Mouse (Mus musculus) hindbrain, postnatal 0 days (tissue): ENCODE results near the gene Angptl4. TPM values are rescaled to one million over a fixed set of nuclear protein-coding genes. Genes with fewer than 3 reads are reported as not detected.
A peak's percentile ranks its signal among the peaks of the same experiment; 100 is the strongest.

Experiments used
- ATAC-seq: fragments of 200-750 bp; cut with Nextera tagmentation; 2 replicates; pipeline ENCODE4 v1.8.0; 2017; ENCODE audit warnings: mild to moderate bottlenecking, moderate TSS enrichment, moderate library complexity
- DNase-seq: peaks from one replicate; pipeline ENCODE4 v3.0.0-alpha.2; 2015; ENCODE audit warnings: low spot score
- H3K27ac ChIP-seq: fragments of 300-500 bp; sonication (generic); 2 replicates; pipeline ENCODE4 v1.5.1; 2014; ENCODE audit warnings: mild to moderate bottlenecking
- H3K27me3 ChIP-seq: fragments of 300-500 bp; sonication (generic); 2 replicates; pipeline ENCODE4 v1.6.1; 2014; ENCODE audit warnings: low read length, mixed read lengths; ENCODE audit not compliant: insufficient read depth
- H3K36me3 ChIP-seq: fragments of 300-500 bp; sonication (generic); 2 replicates; pipeline ENCODE4 v1.6.1; 2014; ENCODE audit warnings: low read length, mixed read lengths; ENCODE audit not compliant: insufficient read depth
- H3K4me1 ChIP-seq: fragments of 300-500 bp; sonication (generic); 2 replicates; pipeline ENCODE4 v1.6.1; 2014; ENCODE audit warnings: antibody characterized with exemption, low read length, mixed read lengths; ENCODE audit not compliant: insufficient read depth
- H3K4me2 ChIP-seq: fragments of 300-500 bp; sonication (generic); 2 replicates; pipeline ENCODE4 v1.6.1; 2014; ENCODE audit warnings: low read depth, mild to moderate bottlenecking, low read length, moderate library complexity, mixed read lengths
- H3K4me3 ChIP-seq: fragments of 300-500 bp; sonication (generic); 2 replicates; pipeline ENCODE4 v1.5.1; 2014; ENCODE audit warnings: low read length
- H3K9ac ChIP-seq: fragments of 300-500 bp; sonication (generic); replicated peaks from 2 replicates; pipeline ENCODE4 v1.6.1; 2014; ENCODE audit warnings: mild to moderate bottlenecking, low read length, moderate library complexity, mixed read lengths
- H3K9me3 ChIP-seq: fragments of 300-500 bp; sonication (generic); 2 replicates; pipeline ENCODE4 v1.6.1; 2016; ENCODE audit warnings: low read length, mixed read lengths
- CTCF ChIP-seq: IDR thresholded peaks from 2 replicates; pipeline ENCODE4 v1.5.1; 2016; ENCODE audit warnings: antibody characterized with exemption, control low read depth, low read depth
- WGBS: fragments of 180-500 bp; shearing (Covaris S2); extraction: QIAGEN DNeasy Blood & Tissue Kit; methylation state at CpG from one replicate; pipeline ENCODE4 v1.1.7; 2014; 5-methylcytosine and 5-hydroxymethylcytosine counted together
- polyA plus RNA-seq: library from polyadenylated mRNA; unstranded; fragments of >200 nt; fragmentation: Nextera tagmentation; extraction: Ambion mirVana; gene quantifications from 2 replicates; pipeline ENCODE4 v1.2.1, GENCODE M21; 2015
- total RNA-seq: library from RNA; depleted of rRNA; stranded (reverse); fragments of >200 nt; gene quantifications from 2 replicates; pipeline ENCODE4 v1.2.3, GENCODE M21; 2014

The Angptl4 gene
- total and polyA plus RNA-seq, 2 experiments from 2014 or later = 24.7 to 31.9 TPM

DNA sequence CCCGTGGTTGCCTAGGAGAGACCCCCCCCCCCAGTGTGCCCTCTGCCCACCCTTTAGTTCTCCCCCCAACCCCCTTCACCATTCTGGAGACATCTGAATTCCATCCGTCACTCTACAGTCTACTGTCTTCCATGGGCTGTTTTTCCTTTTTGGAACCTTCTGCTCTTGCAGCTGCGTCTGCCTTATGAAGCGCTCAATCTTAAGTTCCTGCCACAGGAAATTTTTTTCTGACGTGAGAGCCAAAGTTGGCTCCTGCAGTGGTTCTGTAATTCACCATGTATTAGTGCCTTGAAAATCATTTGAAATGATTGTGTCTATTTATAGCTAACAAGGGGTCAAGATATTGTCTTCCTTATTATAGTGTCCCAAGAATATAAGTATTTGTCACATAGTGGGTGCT lies 35.0 kb upstream of the Angptl4 start:
- Histone ChIP-seq H3K9me3 (no peaks in the 10 kb centered on the region), H3K27me3 (no peaks in the 10 kb centered on the region), H3K36me3 (peaks cover 14% of the 10 kb centered on the region; the same call in 1 of the 2 replicates), H3K4me1 (peaks cover 10% of the 10 kb centered on the region), H3K27ac (peak overlapping the region; percentile 91), H3K4me2 (peak overlapping the region; percentile 90), H3K9ac (peak overlapping the region; percentile 79), H3K4me3 (peak overlapping the region; percentile 55; the same call in 1 of the 2 replicates)
- no peak for DNase-seq
- no peak for ATAC-seq
- TF ChIP-seq CTCF = no peak
- 53% methylated on average over 5 of the region's 5 CpGs for whole genome bisulfite sequencing

DNA sequence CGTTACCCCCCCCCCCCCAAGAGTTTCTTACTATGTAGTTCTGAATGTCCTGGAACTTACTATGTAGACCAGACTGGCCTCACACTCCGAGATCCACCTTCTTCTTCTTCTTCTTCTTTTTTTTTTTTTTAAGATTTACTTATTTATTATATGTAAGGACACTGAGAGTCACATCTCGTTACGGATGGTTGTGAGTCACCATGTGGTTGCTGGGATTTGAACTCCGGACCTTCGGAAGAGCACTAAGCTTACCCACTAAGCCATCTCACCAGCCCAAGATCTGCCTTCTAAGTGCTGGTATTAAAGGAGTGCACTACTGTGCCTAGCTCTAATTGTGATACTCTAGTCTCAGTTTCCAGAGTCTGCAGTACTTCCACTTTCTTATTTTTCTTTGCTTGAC lies 33.8 kb upstream of the Angptl4 start:
- Histone ChIP-seq H3K4me3 (no peak overlapping the region), H3K9me3 (no peaks in the 10 kb centered on the region), H3K27me3 (no peaks in the 10 kb centered on the region), H3K9ac (no peak overlapping the region), H3K4me1 (peaks cover 10% of the 10 kb centered on the region), H3K4me2 (no peak overlapping the region), H3K36me3 (peaks cover 2% of the 10 kb centered on the region; the same call in 1 of the 2 replicates), H3K27ac (no peak overlapping the region)
- TF ChIP-seq CTCF = no peak
- DNase-seq = no peak
- ATAC-seq = no peak
- WGBS = 92% methylated on average over 6 of the region's 6 CpGs

DNA sequence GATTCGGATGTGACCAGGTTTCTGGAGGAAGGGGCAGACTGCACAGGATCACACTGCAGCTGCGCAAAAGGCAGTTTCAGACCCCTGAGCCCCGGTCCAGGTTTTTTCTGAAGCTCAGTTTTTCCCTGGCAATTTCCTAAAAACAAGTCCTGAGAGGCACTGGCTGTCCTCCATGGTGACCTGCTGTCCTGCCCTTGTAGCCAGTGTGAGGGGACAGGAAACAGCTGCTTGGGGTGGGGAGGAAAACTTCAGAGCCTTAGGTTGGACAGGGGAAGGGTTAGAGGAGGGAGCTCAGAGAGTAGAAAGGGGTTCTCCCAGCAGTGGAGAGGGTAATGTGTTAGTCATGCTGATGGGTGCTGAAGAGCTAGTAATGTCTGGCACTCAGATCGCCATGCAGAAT lies 31.4 kb upstream of the Angptl4 start:
- DNase-seq = no peak
- Histone ChIP-seq H3K27me3 (no peaks in the 10 kb centered on the region), H3K4me1 (peaks cover 3% of the 10 kb centered on the region), H3K9ac (no peak overlapping the region), H3K9me3 (no peaks in the 10 kb centered on the region), H3K36me3 (no peaks in the 10 kb centered on the region), H3K4me3 (no peak overlapping the region), H3K27ac (no peak overlapping the region; the same call in 1 of the 2 replicates), H3K4me2 (no peak overlapping the region)
- 69% methylated on average over 4 of the region's 4 CpGs for WGBS
- TF ChIP-seq CTCF = no peak
- no peak for ATAC-seq

DNA sequence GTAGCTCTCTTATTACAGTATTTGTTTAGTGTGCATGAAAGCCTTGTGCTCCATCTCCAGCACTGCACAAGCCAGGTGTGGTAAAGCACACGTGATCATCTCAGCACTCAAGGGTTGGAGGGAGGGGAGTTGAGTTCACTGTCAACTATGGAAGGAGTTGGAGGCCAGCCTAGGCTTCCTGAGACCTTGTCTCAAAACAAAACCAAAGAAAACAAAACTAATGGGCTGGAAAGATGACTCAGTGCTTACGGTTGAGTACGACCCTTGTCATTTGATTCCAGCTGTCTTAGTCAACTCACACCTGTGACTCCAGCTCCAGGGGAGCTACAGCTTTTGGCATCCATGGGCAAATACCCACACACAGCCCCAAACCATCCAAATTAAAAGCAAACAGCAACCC lies 30.8 kb upstream of the Angptl4 start:
- no peak for TF ChIP-seq CTCF
- Histone ChIP-seq H3K4me1 (no peaks in the 10 kb centered on the region), H3K4me3 (no peak overlapping the region), H3K27ac (no peak overlapping the region; the same call in 1 of the 2 replicates), H3K9me3 (no peaks in the 10 kb centered on the region), H3K27me3 (no peaks in the 10 kb centered on the region), H3K4me2 (no peak overlapping the region), H3K36me3 (no peaks in the 10 kb centered on the region), H3K9ac (no peak overlapping the region)
- WGBS = 57% methylated on average over 3 of the region's 3 CpGs
- DNase-seq (no peak), ATAC-seq (no peak)

DNA sequence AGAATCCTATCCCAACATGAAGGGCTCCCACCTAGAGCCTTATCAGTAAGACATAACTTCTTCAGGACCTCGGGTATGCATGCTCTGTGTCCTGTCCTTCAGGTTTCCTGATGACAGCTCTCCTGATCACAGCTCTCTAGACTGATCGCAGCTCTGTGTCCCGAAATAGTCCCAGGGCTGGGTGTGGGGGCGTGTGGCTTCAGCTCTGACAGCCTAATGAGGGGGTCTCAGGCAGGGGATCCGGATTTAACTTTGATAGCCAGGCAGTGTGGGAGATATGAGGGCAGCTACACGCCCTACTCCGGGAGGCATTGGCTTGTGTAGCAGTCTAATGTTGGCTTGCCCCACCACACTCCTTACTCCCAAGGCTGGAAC lies 29.5 kb upstream of the Angptl4 start:
- H3K9me3 ChIP-seq = no peaks in the 10 kb centered on the region
- DNase-seq = no peak
- H3K36me3 ChIP-seq = no peaks in the 10 kb centered on the region
- H3K4me2 ChIP-seq = peak overlapping the region; percentile 90
- no peak for TF ChIP-seq CTCF
- no peaks in the 10 kb centered on the region for H3K4me1 ChIP-seq
- ATAC-seq = no peak
- H3K27me3 ChIP-seq = no peaks in the 10 kb centered on the region
- peak overlapping the region; percentile 50; the same call in 1 of the 2 replicates for H3K9ac ChIP-seq
- H3K27ac ChIP-seq = peak overlapping the region; percentile 26; the same call in 1 of the 2 replicates
- peak overlapping the region; percentile 53 for H3K4me3 ChIP-seq
- 30% methylated on average over 7 of the region's 7 CpGs for WGBS

DNA sequence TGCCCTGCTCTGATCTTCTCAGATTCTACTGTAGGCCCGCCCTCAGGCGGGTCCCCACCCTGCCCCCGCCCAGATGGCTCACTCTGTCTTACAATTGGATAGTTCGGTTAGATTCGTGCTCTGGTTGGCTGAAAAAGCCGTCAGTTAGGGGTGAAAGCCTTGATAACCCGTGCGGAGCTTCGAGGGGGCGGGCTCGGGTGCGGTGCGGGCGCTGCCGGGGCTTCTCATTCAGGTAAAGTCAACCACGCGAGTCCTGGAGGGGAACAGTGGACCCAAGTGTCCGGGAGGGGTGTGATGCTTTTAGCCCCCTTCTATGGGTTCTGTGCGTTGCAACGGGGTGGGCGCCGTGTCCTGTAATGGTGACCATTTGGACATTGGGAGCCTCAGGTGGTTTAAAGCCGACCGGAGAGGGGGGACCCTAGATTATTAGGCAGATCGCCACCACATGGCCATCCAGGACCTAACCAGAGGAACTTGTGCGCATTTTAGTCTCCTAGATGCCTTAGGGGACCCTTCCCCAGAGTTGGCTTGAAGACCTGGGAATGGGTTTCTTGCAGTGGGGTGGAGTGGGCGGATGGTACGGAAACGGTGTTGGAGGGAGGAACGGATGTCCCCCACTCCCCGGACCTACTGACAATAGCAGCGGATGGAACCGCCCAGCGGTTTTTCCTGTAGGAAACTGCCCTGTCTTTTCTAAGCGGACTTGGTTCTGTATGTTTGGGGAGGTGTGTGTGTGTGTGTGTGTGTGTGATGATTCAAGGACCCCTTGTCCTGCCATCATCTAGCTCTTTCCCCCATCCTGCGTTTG lies 28.9 kb upstream of the Angptl4 start, which contains the start of gene Kank3:
Gene Kank3 (plus strand): TSS at position 186 of the 808 bp plus-strand sequence.
- ATAC-seq (peak; percentile 99), DNase-seq (peak; percentile 97)
- peak within 1 kb of the TSS; percentile 90 for H3K4me2 ChIP-seq
- H3K4me3 ChIP-seq = peak within 1 kb of the TSS; percentile 53
- no peaks in the 10 kb centered on the region for H3K9me3 ChIP-seq
- H3K36me3 ChIP-seq = no peaks in the 10 kb centered on the region
- H3K27me3 ChIP-seq = no peaks in the 10 kb centered on the region
- peak within 1 kb of the TSS; percentile 48; the same call in 1 of the 2 replicates for H3K27ac ChIP-seq
- H3K4me1 ChIP-seq = no peaks in the 10 kb centered on the region
- under 1% methylated on average over 36 of the region's 36 CpGs for WGBS
- TF ChIP-seq CTCF = peak; percentile 14
- H3K9ac ChIP-seq = peak within 1 kb of the TSS; percentile 50

DNA sequence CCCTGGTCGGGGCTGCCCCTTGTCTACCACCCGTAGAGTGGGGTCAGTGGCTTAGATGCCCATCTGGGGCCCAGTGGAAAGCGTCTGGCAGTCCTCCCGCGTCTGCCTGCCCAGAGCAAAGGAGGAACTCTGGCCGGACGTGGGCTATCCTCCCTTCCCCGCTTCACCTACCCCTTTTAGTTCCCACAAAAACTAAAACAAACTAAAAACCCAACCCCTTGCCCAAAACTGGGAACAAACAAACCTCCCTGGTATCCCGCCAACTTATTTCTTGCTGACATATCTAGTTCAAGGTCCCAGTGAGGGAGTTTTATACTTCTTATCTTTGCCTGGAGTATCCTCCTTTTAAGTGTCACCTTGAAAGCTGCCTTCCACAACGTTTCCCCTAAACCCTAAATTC lies 26.6 kb upstream of the Angptl4 start:
- no peak for TF ChIP-seq CTCF
- Histone ChIP-seq H3K4me3 (no peak overlapping the region), H3K36me3 (no peaks in the 10 kb centered on the region), H3K27me3 (no peaks in the 10 kb centered on the region), H3K9me3 (no peaks in the 10 kb centered on the region), H3K9ac (no peak overlapping the region), H3K27ac (no peak overlapping the region), H3K4me1 (no peaks in the 10 kb centered on the region), H3K4me2 (no peak overlapping the region)
- 41% methylated on average over 10 of the region's 10 CpGs for WGBS
- DNase-seq = no peak
- no peak for ATAC-seq
